Mouse (Mus musculus): ENCODE data around the gene Apba2. TPM values are rescaled to one million over a fixed set of nuclear protein-coding genes. Genes with fewer than 3 reads are reported as not detected.

The Apba2 gene
- polyA plus RNA-seq, 1 experiment from 2014 or later: 5.4 TPM

DNA sequence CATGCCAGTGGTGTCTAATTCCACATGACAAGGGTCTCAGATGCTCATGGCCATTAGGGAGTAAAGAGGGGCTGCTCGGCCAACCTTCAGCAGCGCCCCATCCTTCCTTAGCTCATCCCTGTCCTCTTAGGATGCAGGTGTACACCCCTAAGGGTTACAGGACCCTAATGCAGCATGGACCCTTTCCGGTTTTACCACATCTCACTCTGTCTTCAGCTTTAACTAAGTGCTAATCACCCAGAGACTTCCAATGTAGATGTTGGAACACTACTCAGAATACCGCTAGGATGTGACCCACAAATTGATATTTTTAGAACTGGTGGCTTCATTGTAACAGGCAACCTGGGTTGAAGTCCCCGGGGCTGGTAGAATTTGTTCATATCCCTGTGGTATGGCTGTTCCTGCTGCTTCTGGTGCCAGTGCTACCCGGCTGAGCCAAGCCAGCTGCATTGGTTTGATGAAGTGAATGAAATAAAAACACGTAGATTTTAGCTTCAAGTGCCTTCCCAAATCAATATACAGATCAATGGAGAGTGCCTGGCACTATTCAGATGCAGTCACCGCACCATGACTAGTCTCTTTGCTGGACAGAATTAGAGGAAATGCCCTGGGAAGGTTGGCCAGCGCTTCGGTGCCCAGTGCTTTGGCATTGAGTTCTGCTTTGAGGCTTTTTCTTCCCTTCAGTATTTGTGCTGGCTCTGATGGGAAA, 178.4 kb downstream of the Apba2 start:
- Histone ChIP-seq H3K9me3 (replicated peaks) (no peaks in the 10 kb centered on the region), H3K4me2 (no peak overlapping the region), H3K9ac (no peak overlapping the region), H3K4me1 (no peaks in the 10 kb centered on the region), H3K27ac (no peak overlapping the region), H3K36me3 (no peaks in the 10 kb centered on the region), H3K27me3 (no peaks in the 10 kb centered on the region), H3K4me3 (replicated peaks) (no peak overlapping the region)
- no peak for ATAC-seq (replicated peaks; ENCODE audit: low FRiP score)
- 92% methylated on average over 10 of the region's 10 CpGs for WGBS

- WGBS: 47% methylated on average over 4 of the region's 4 CpGs
- Histone ChIP-seq H3K4me3 (replicated peaks) (no peak overlapping the region), H3K27me3 (no peaks in the 10 kb centered on the region), H3K9me3 (replicated peaks) (no peaks in the 10 kb centered on the region), H3K36me3 (no peaks in the 10 kb centered on the region), H3K27ac (no peak overlapping the region), H3K4me2 (no peak overlapping the region), H3K9ac (no peak overlapping the region), H3K4me1 (peaks cover 3% of the 10 kb centered on the region; the same call in 1 of the 2 replicates)
- no peak for ATAC-seq (replicated peaks; ENCODE audit: low FRiP score)
These were observed 183.4 kb downstream of the Apba2 start for GRCm38 (mm10) chr7:64684893-64685292.

DNA sequence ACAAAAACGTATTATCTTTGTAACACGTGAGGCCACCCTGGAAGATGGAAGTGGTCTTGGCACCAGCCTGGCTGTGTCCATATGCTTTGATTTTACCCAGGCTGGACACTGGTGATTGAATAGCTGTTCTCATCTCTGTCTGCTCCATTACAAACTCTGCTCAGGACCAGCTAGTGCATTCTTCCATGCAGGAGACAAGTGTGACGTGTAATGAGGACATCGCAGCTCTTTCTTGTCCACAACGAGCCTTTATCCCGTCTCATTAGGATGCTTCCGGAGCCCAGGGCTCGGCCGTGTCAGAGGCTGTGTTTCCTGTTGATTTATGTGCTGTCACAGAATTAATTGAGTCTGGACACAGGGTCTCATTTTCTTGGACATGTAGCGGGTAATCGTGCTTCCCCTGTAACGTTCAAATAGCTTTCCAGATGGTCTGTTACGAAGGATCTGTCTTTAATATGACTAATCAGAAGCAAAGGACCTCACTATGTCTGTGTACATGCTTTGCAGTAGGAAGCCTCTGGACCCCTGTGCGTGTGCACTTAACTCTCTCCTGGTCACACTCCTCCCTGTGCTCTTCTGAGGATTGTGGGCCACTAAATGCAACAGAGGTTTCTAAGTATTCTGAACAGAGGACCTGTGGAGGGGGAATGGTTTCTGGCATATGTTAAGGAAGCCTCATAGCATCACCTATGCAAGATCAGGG, 186.8 kb downstream of the Apba2 start:
- no peaks in the 10 kb centered on the region for H3K36me3 ChIP-seq
- H3K4me1 ChIP-seq: peaks cover 3% of the 10 kb centered on the region; the same call in 1 of the 2 replicates
- H3K4me3 ChIP-seq (replicated peaks): no peak overlapping the region
- WGBS: 17% methylated on average over 14 of the region's 14 CpGs
- H3K9ac ChIP-seq: no peak overlapping the region
- no peak overlapping the region for H3K4me2 ChIP-seq
- no peaks in the 10 kb centered on the region for H3K27me3 ChIP-seq
- peak; percentile 70 for ATAC-seq (replicated peaks; ENCODE audit: low FRiP score)
- H3K27ac ChIP-seq: no peak overlapping the region
- H3K9me3 ChIP-seq (replicated peaks): no peaks in the 10 kb centered on the region

- no peaks in the 10 kb centered on the region for H3K36me3 ChIP-seq
- no peak overlapping the region for H3K4me3 ChIP-seq (replicated peaks)
- no peaks in the 10 kb centered on the region for H3K9me3 ChIP-seq (replicated peaks)
- H3K9ac ChIP-seq: no peak overlapping the region
- peaks cover 3% of the 10 kb centered on the region; the same call in 1 of the 2 replicates for H3K4me1 ChIP-seq
- ATAC-seq (replicated peaks; ENCODE audit: low FRiP score): no peak
- H3K4me2 ChIP-seq: no peak overlapping the region
- WGBS: 95% methylated on average over 2 of the region's 2 CpGs
- H3K27me3 ChIP-seq: no peaks in the 10 kb centered on the region
- H3K27ac ChIP-seq: no peak overlapping the region
These were observed 190.3 kb downstream of the Apba2 start for GRCm38 (mm10) chr7:64691831-64692230.

DNA sequence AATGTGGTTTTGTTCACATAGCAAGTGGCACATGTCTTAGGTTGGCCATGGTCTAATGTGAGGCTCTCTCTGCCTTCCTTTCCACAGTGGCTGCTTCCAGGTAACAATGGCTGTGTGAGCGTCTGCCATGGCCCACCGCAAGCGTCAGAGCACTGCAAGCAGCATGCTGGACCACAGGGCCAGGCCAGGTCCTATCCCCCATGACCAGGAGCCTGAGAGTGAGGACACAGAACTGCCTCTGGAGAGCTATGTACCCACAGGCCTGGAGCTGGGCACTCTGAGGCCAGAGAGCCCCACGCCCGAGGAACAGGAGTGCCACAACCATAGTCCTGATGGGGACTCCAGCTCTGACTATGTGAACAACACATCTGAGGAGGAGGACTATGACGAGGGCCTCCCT, 193.4 kb downstream of the Apba2 start:
- no peak for ATAC-seq (replicated peaks; ENCODE audit: low FRiP score)
- Histone ChIP-seq H3K36me3 (no peaks in the 10 kb centered on the region), H3K4me2 (no peak overlapping the region), H3K9ac (no peak overlapping the region), H3K4me1 (no peaks in the 10 kb centered on the region), H3K27me3 (no peaks in the 10 kb centered on the region), H3K4me3 (replicated peaks) (no peak overlapping the region), H3K9me3 (replicated peaks) (no peaks in the 10 kb centered on the region), H3K27ac (no peak overlapping the region)
- 88% methylated on average over 6 of the region's 6 CpGs for WGBS

- H3K9ac ChIP-seq: no peak overlapping the region
- ATAC-seq (replicated peaks; ENCODE audit: low FRiP score): no peak
- no peak overlapping the region for H3K4me2 ChIP-seq
- no peak overlapping the region for H3K27ac ChIP-seq
- no peak overlapping the region for H3K4me3 ChIP-seq (replicated peaks)
- WGBS: 72% methylated on average over 14 of the region's 14 CpGs
- H3K27me3 ChIP-seq: no peaks in the 10 kb centered on the region
- no peaks in the 10 kb centered on the region for H3K4me1 ChIP-seq
- H3K36me3 ChIP-seq: no peaks in the 10 kb centered on the region
- H3K9me3 ChIP-seq (replicated peaks): no peaks in the 10 kb centered on the region
These were observed 195.2 kb downstream of the Apba2 start for GRCm38 (mm10) chr7:64696521-64697281.

DNA sequence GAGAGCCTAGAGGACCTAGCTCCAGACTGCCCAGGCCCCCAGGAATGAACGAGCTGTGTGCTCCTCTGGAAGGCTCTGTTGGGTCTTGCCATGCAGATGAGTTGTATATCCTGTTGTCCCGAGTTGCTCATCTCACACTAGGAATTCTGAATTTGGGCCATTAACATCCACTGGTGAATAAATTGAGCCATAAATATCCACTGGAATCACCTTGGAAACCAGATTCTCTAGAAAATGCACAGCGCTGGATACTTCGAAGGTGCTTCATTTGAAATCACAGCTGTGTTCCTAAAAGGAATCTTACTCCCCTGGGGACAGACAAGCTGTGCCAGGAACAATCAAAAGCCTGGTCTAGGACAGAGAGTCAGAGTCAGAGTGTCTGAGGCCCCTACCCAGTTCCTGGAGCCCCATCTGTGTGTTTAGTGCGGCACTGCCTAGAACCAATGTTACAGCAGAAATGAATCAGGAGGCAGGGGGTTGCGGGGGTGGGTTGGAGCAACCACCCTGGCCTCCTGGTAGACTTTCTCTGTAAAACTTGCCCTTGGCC, 196.4 kb downstream of the Apba2 start:
- H3K36me3 ChIP-seq: no peaks in the 10 kb centered on the region
- ATAC-seq (replicated peaks; ENCODE audit: low FRiP score): no peak
- H3K4me1 ChIP-seq: no peaks in the 10 kb centered on the region
- no peak overlapping the region for H3K4me2 ChIP-seq
- H3K4me3 ChIP-seq (replicated peaks): no peak overlapping the region
- no peaks in the 10 kb centered on the region for H3K9me3 ChIP-seq (replicated peaks)
- H3K27ac ChIP-seq: no peak overlapping the region
- H3K9ac ChIP-seq: no peak overlapping the region
- 85% methylated on average over 6 of the region's 6 CpGs for WGBS
- H3K27me3 ChIP-seq: no peaks in the 10 kb centered on the region

DNA sequence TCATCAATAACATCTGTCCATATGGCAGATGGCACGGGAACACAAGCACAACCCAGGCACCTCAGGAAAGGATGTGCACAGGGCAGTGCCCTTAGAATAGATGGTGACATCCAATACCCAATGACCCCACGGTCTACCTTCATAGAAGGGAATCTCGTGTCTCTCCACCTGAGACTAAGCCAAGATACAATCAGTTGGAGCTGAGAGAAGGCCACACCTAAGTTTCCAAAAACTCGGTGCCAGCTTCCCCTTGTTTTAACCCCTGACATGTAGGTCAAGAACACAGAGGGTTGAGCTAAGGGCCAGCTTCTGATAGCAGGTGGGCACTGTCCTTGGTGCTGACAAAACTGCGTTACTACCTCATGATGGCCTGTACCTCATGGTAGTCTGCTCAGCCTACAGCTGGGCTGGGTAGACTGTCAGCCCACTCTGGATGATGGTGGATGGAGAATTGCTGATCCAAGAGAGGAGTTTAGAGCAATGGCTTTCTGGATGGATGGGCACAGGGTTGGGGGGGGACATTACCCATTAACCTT, 202.6 kb downstream of the Apba2 start:
- Histone ChIP-seq H3K9ac (no peak overlapping the region), H3K4me3 (replicated peaks) (no peak overlapping the region), H3K27ac (no peak overlapping the region), H3K27me3 (no peaks in the 10 kb centered on the region), H3K4me2 (no peak overlapping the region), H3K9me3 (replicated peaks) (no peaks in the 10 kb centered on the region), H3K4me1 (no peaks in the 10 kb centered on the region), H3K36me3 (no peaks in the 10 kb centered on the region)
- 66% methylated on average over 5 of the region's 5 CpGs for WGBS
- no peak for ATAC-seq (replicated peaks; ENCODE audit: low FRiP score)

- 87% methylated on average over 4 of the region's 4 CpGs for WGBS
- Histone ChIP-seq H3K9me3 (replicated peaks) (no peaks in the 10 kb centered on the region), H3K9ac (no peak overlapping the region), H3K27me3 (no peaks in the 10 kb centered on the region), H3K4me3 (replicated peaks) (no peak overlapping the region), H3K4me1 (no peaks in the 10 kb centered on the region), H3K4me2 (no peak overlapping the region), H3K27ac (no peak overlapping the region), H3K36me3 (no peaks in the 10 kb centered on the region)
- ATAC-seq (replicated peaks; ENCODE audit: low FRiP score): no peak
These were observed 206.7 kb downstream of the Apba2 start for GRCm38 (mm10) chr7:64708176-64708575.

DNA sequence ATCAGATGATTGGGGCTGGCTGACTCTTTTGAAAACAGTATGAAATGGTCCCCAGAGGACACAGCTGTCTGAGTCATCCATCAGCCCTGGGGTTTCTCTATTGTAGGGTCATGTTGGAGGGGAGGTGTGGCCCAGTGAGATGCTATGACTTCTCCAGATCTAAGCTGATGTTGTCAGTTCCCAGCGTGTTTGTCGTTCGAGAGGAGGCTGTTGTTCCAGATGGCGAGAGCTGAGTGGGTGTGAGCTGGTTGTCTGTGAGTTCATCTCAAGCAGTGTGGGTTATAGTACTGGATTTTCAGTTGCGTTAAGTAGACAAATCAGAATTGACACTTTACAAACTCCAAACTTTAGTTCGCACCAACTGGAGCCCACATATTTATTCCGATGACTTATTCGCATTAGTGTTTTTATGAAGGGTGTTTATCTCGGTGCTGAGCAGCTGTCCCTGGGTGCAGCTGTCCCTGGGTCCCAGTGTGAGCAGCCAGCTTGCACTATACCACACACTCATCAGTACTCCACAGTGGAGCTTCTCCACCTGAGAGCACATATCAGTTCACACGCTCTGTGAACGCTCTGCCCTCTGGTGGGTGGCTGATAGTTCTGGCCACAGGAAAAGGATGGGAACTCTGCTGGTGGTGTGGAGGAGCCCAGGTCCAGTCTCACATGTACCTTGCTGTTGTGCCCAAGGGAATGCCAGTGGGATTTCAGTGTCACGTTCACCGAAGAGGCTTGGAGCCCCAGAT, 208.2 kb downstream of the Apba2 start:
- H3K4me3 ChIP-seq (replicated peaks): no peak overlapping the region
- no peak overlapping the region for H3K27ac ChIP-seq
- H3K36me3 ChIP-seq: no peaks in the 10 kb centered on the region
- peak; percentile 54; the same call in 1 of the 2 replicates for ATAC-seq (replicated peaks; ENCODE audit: low FRiP score)
- no peak overlapping the region for H3K4me2 ChIP-seq
- H3K27me3 ChIP-seq: no peaks in the 10 kb centered on the region
- no peaks in the 10 kb centered on the region for H3K4me1 ChIP-seq
- H3K9ac ChIP-seq: no peak overlapping the region
- H3K9me3 ChIP-seq (replicated peaks): no peaks in the 10 kb centered on the region
- 81% methylated on average over 13 of the region's 13 CpGs for WGBS

DNA sequence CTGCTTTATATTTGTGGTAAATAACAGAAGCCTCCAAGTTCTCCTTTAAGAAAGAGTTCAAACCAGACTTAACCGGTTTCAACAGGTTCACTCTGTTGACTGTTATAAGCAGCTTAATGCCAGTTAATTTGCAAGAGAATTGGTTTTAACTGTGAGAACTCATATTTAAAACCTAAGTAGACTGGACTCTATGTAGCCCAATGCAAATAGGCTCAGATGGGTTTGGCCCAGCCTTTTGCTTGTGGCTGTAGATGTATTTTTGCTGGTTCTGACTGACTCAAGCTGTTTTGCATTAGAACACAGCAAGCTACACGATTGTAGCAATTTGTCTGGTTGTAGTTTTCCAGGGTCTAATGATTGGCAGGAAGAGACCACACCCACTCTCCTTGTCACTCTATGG, 214.8 kb downstream of the Apba2 start:
- Histone ChIP-seq H3K27ac (no peak overlapping the region), H3K27me3 (no peaks in the 10 kb centered on the region), H3K36me3 (no peaks in the 10 kb centered on the region), H3K4me2 (no peak overlapping the region), H3K4me3 (replicated peaks) (no peak overlapping the region), H3K9me3 (replicated peaks) (no peaks in the 10 kb centered on the region), H3K4me1 (no peaks in the 10 kb centered on the region), H3K9ac (no peak overlapping the region)
- WGBS: 77% methylated on average over 2 of the region's 2 CpGs
- ATAC-seq (replicated peaks; ENCODE audit: low FRiP score): no peak

All from kidney, embryonic 15.5 days (tissue).